Mouse (Mus musculus) lung, postnatal 4 days (tissue): ENCODE measurements around the gene Kng1.
"Not testable (repeated sequence)": the region's sequence is repeated elsewhere in the genome, so short reads cannot be mapped to it uniquely, and the experiment has no call there.

Experiments used
- DNase-seq, 2 experiments: peaks; one replicate each; pipeline ENCODE4 v3.0.0; 2021

Kng1 gene

GRCm38 (mm10) chr16:23095581-23095980 lies 37.9 kb downstream of the Kng1 start:
- not testable (repeated sequence) for DNase-seq

DNA sequence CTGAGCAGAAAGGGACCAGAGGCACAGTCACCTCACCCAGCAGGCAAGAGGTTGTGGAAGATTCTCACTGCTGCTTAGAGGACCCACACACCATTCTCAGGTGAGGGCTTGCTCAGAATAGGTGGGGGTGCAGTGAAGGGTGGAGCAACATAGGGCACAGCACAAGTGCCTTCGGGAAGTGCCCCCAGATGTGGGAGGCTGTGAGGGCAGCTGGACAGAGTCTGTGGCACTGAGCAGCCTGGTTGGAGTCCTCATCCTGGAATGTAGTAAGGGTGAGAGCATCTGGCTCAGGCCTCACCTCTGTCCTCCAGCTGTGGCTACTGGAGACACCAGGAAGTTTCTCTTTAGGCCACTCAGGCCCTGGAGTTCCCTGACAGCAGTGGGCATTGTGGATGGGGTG lies 39.2 kb downstream of the Kng1 start:
- not testable (repeated sequence) for DNase-seq

DNA sequence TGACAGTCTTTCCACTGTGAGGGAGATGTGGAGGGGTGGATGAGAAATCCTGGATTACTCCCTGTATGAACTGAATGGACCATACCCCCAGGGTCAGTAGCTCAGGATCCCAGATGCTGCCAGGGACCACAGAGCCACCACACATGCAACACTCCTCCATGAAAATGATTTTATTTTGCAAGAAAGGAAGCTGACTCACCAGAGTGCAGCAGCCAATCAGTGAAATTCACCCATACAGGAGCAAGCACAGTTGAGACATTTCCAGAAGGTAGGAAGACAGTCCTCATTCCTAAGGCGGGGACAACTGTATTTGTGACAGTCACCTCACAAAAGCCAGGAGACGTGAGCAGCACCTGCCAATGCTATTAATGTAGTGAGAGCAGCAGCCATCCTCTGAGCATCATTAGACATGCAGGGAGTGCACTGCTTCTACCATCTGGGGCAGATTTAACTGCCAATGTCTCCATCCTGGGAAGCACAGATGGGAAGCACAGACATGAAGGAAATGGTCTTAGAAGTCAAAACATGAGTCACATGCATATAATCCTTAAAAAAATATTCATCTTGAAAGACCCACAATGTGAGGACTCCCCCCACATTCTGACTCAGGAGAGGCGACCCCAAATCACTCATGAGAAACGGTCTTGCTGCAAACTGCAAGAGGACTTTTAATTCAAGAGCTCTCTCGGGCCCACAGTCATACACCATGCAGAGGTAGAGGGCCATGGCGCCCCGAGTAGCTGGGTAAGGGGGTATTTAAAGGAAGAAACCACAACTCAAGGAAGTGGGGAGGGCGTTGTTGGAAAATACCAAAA lies 39.8 kb downstream of the Kng1 start:
- not testable (repeated sequence) for DNase-seq

- not testable (repeated sequence) for DNase-seq
Observed at GRCm38 (mm10) chr16:23098105-23098452, 40.4 kb downstream of the Kng1 start.

- DNase-seq: no peak
Observed at GRCm38 (mm10) chr16:23099632-23100031, 42.0 kb downstream of the Kng1 start.

- peak; percentile 52 for DNase-seq
Observed at GRCm38 (mm10) chr16:23100099-23100575, 42.5 kb downstream of the Kng1 start.

GRCm38 (mm10) chr16:23100613-23101012 lies 42.9 kb downstream of the Kng1 start:
- no peak for DNase-seq

- no peak for DNase-seq
Observed at GRCm38 (mm10) chr16:23102340-23103037, 44.8 kb downstream of the Kng1 start.

- no peak for DNase-seq
Observed at GRCm38 (mm10) chr16:23103038-23103745, 45.5 kb downstream of the Kng1 start.

DNA sequence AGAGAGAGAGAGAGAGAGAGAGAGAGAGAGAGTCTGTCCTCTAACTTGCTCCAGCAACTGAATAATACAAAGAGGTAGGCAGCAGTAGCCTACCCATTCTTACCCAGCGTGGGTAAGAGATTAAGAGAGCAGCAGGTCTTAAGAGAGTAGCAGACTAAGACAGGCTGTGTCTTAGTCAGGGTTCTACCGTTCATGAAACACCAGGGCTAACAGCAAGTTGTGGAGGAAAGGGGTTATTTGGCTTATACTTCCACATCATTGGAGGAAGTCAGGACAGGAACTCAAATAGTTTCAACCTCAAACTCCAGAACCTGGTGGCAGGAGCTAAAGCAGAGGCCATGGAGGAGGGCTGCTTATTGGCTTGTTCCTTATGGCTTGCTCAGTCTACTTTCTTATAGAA lies 46.2 kb downstream of the Kng1 start:
- DNase-seq: no peak

GRCm38 (mm10) chr16:23106121-23106520 lies 48.5 kb downstream of the Kng1 start:
- DNase-seq: no peak

GRCm38 (mm10) chr16:23107231-23107942 lies 49.7 kb downstream of the Kng1 start, which contains the start of gene Eif4a2:
TSS of gene Eif4a2 (plus strand) at chr16:23107444.
- peak; percentile 95 to 97 for DNase-seq

GRCm38 (mm10) chr16:23107946-23108759 lies 50.5 kb downstream of the Kng1 start:
- DNase-seq: peak; percentile 91 to 92

DNA sequence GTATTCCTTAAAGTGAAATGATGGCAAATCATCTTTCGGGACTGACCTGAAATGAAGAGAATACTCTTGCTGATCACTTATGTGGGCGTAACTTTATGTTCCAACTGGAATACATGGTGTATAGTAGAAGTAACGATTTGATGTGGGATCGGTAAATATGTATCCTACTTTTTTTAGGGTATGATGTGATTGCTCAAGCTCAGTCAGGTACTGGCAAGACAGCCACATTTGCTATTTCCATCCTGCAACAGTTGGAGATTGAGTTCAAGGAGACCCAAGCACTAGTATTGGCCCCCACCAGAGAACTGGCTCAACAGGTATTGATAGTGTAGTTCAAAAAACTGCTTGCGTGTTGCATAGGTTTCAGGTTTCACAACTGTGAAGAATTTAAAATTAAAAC lies 51.3 kb downstream of the Kng1 start:
- no peak for DNase-seq

- no peak for DNase-seq
Observed at GRCm38 (mm10) chr16:23109350-23110280, 52.0 kb downstream of the Kng1 start.

GRCm38 (mm10) chr16:23112348-23112747 lies 54.7 kb downstream of the Kng1 start:
- DNase-seq: no peak

DNA sequence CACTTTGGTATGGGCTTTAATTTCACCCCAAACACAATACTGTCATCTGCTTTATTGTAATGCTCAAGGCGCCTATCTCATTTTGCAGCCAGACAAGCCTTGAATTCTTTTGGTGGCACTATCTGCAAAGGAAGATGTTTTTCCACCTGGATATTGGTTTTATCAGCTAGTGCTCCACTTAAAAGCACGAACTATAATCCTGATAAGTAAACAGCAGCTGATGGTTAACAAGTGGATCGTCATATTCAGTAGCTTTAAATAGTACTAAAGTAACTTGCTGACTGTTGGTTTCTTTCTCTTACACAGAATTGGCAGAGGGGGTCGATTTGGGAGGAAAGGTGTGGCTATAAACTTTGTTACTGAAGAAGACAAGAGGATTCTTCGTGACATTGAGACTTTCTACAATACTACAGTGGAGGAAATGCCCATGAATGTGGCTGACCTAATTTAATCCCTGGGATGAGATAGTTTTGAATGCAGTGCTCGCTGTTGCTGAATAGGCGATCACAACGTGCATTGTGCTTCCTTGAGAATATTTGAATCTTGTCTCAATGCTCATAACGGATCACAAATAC lies 55.3 kb downstream of the Kng1 start:
- no peak for DNase-seq

DNA sequence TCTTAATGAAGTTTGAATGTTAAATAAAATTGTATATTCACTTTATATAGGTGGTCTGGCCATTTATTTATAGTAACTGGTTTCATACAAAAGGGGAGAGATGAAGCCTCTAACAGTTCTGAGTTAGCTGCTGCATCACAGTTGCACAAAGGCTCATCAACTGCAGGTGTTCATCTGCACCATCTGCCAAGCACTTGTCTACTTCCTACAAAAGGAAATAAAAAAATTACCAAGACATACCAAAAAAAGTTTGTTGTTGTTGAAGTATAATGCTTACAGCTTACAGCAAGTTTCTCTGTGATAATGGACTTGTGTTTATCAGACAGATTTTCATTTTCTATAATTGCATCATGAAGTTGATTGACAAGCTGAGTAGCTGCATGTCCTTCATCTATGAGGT lies 56.2 kb downstream of the Kng1 start:
- DNase-seq: no peak

DNA sequence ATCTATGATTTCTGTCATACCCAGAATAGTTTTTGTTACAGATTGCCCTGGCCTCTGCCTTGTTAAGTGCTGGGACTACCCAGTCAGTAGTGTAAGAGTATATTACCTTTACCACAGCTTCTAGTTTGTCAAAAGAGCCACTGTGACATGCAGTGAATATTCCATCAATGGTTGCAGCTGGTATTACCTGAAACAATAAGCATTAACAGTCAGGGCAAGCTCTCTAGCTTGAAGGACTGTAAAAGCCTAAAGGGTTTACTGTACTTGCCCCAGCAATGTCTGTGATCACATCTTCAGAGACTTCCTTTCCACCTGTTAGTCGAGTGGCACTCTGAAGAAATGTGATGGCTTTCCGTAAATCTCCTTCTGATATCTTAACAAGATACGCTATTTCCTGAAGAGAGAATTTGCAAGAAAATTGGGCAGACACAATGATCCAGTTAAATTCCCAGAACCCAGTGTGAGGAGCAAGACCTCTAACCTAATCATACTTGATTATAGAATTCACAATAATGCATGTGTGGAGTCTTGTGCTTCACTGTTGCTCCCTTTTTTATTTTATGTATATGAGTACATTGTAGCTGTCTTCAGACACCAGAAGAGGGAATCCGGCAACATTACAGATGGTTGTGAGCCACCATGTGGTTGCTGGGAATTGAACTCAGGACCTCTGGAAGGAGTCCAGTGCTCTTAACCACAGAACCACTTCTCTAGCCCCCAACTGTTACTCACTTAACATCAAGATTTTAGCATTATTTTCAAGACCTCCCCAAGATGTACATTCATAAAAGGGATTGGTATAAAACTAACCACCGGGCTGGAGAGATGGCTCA lies 56.9 kb downstream of the Kng1 start:
- no peak for DNase-seq
